1 mouse cellular context compared by ENCODE assay signal in the genomic region with DNA sequence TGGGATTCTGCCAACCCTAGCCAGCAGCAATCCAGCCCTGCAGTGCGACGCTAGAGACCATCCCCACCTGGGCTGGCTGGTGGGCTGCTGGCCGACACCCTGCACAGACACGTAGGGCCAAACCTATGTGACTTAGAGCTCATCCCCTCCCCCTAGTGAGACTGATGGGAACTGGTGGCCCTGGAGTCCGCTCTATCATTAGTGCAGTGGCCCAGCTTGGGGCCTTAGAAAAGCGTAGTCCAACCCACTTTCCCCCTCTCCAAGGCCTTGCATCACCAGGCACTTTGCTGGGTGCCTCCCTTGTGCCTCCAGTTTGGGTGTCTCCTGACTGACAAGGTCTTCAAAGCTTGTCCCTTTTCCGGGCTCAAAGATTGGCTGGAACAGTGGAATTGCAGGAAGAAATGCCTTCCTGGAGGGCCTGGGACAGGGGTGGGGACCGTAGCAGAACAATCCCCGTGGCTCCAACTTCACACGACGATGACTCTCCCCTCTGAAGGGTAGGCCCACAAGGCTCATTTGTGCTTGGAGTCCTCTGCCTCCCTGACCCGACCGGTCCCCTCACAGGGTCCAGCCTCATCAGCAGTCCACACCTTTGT.
TF ChIP-seq lines count a peak whose summit lies in the region.

No protein-coding gene starts in this region.

TF ChIP-seq in ES-E14, 5 proteins besides CTCF, POLR2A, EP300 and RAD21:
- TF ChIP-seq ZC3H11A (IDR thresholded peaks at IDR 0.05; ENCODE audit: borderline replicate concordance, low read depth, low read length), result no peak
- no peak for TF ChIP-seq ZNF384 (IDR thresholded peaks at IDR 0.05; ENCODE audit: low read depth, low read length)
- TF ChIP-seq CHD2 (IDR thresholded peaks at IDR 0.05; ENCODE audit: low read depth, low read length), result no peak
- no peak for TF ChIP-seq HCFC1 (IDR thresholded peaks at IDR 0.05; ENCODE audit: borderline replicate concordance, insufficient read depth, low read length)
- no peak for TF ChIP-seq MAFK (IDR thresholded peaks at IDR 0.05; ENCODE audit: insufficient read depth, low read depth, low read length)
